Mouse (Mus musculus): ENCODE data around the gene Fgfr2.
"Not testable (repeated sequence)": the region's sequence is repeated elsewhere in the genome, so short reads cannot be mapped to it uniquely, and the experiment has no call there.

Fgfr2 gene

GRCm38 (mm10) chr7:130479003-130479402 lies 2644.1 kb downstream of the Fgfr2 start:
- peak; percentile 35 for DNase-seq (ENCODE audit: low read depth)

- peak; percentile 72 for DNase-seq (ENCODE audit: low read depth)
Measured at GRCm38 (mm10) chr7:130475970-130476369, 2647.2 kb downstream of the Fgfr2 start.

- peak; percentile 63 for DNase-seq (ENCODE audit: low read depth)
Measured at GRCm38 (mm10) chr7:130473881-130474280, 2649.3 kb downstream of the Fgfr2 start.

GRCm38 (mm10) chr7:130472683-130473082 lies 2650.5 kb downstream of the Fgfr2 start:
- DNase-seq (ENCODE audit: low read depth), result no peak

- no peak for DNase-seq (ENCODE audit: low read depth)
Measured at GRCm38 (mm10) chr7:130471045-130471444, 2652.1 kb downstream of the Fgfr2 start.

- no peak for DNase-seq (ENCODE audit: low read depth)
Measured at GRCm38 (mm10) chr7:130455587-130456246, 2667.4 kb downstream of the Fgfr2 start.

- DNase-seq (ENCODE audit: low read depth), result no peak
Measured at GRCm38 (mm10) chr7:130454226-130454625, 2668.9 kb downstream of the Fgfr2 start.

GRCm38 (mm10) chr7:130435776-130436175 lies 2687.4 kb downstream of the Fgfr2 start:
- no peak for DNase-seq (ENCODE audit: low read depth)

GRCm38 (mm10) chr7:130432141-130432540 lies 2691.0 kb downstream of the Fgfr2 start:
- DNase-seq (ENCODE audit: low read depth), result peak; percentile 17

- DNase-seq (ENCODE audit: low read depth), result no peak
Measured at GRCm38 (mm10) chr7:130426586-130426985, 2696.6 kb downstream of the Fgfr2 start.

- no peak for DNase-seq (ENCODE audit: low read depth)
Measured at GRCm38 (mm10) chr7:130425991-130426390, 2697.2 kb downstream of the Fgfr2 start.

- no peak for DNase-seq (ENCODE audit: low read depth)
Measured at GRCm38 (mm10) chr7:130419961-130420360, 2703.2 kb downstream of the Fgfr2 start.

- no peak for DNase-seq (ENCODE audit: low read depth)
Measured at GRCm38 (mm10) chr7:130407622-130408021, 2715.5 kb downstream of the Fgfr2 start.

GRCm38 (mm10) chr7:130403346-130403745 lies 2719.8 kb downstream of the Fgfr2 start:
- no peak for DNase-seq (ENCODE audit: low read depth)

- DNase-seq (ENCODE audit: low read depth), result peak; percentile 12
Measured at GRCm38 (mm10) chr7:130394697-130395096, 2728.5 kb downstream of the Fgfr2 start.

- DNase-seq (ENCODE audit: low read depth), result not testable (repeated sequence)
Measured at GRCm38 (mm10) chr7:130390060-130390459, 2733.1 kb downstream of the Fgfr2 start.

GRCm38 (mm10) chr7:130386308-130386707 lies 2736.8 kb downstream of the Fgfr2 start:
- no peak for DNase-seq (ENCODE audit: low read depth)

GRCm38 (mm10) chr7:130385732-130386294 lies 2737.3 kb downstream of the Fgfr2 start:
- no peak for DNase-seq (ENCODE audit: low read depth)

GRCm38 (mm10) chr7:130382126-130382525 lies 2741.0 kb downstream of the Fgfr2 start:
- DNase-seq (ENCODE audit: low read depth), result no peak

- no peak for DNase-seq (ENCODE audit: low read depth)
Measured at GRCm38 (mm10) chr7:130381387-130381951, 2741.7 kb downstream of the Fgfr2 start.

- no peak for DNase-seq (ENCODE audit: low read depth)
Measured at GRCm38 (mm10) chr7:130380769-130381355, 2742.3 kb downstream of the Fgfr2 start.

- DNase-seq (ENCODE audit: low read depth), result no peak
Measured at GRCm38 (mm10) chr7:130380367-130380766, 2742.8 kb downstream of the Fgfr2 start.

GRCm38 (mm10) chr7:130379886-130380285 lies 2743.3 kb downstream of the Fgfr2 start:
- no peak for DNase-seq (ENCODE audit: low read depth)

Data from 416B (cell line).